Mouse (Mus musculus): ENCODE measurements at regions not wholly inside any gene's neighbourhood (a gene's known extent, or its start where the extent isn't known, plus 50 kb on each side); places are given as distances from the start of the nearest gene placed in this dataset.

DNA sequence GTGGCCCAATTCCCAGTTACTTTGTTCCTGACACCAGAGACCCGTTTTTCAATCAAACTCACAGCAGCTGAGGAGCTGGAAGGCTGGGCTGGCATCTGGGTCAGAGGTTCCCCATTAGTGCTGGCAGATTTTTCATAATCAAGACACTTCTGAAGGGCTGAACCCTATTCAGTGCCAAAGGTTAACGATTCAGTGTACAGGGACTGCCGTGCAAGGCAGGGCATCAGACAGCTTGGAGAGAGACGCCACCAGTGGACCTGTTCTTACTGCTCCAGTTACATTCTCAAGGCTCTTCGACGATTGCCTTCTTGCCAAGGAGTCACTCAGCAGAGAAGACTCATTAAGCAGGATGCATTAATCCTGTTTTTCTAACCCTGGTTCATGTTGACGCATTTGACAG lies 285.5 kb upstream of the Apob start:
- DNase-seq (ENCODE audit: low spot score), result peak; percentile 14
- Histone ChIP-seq H3K27me3 (replicated peaks; ENCODE audit: low read depth, poor library complexity, severe bottlenecking) (no peaks in the 10 kb centered on the region), H3K36me3 (replicated peaks) (no peaks in the 10 kb centered on the region), H3K4me3 (no peak overlapping the region), H3K4me1 (peaks cover 4% of the 10 kb centered on the region; the same call in 1 of the 2 replicates), H3K9me3 (no peaks in the 10 kb centered on the region), H3K27ac (replicated peaks) (no peak overlapping the region)
- WGBS, result 65% methylated on average over 7 of the region's 7 CpGs

DNA sequence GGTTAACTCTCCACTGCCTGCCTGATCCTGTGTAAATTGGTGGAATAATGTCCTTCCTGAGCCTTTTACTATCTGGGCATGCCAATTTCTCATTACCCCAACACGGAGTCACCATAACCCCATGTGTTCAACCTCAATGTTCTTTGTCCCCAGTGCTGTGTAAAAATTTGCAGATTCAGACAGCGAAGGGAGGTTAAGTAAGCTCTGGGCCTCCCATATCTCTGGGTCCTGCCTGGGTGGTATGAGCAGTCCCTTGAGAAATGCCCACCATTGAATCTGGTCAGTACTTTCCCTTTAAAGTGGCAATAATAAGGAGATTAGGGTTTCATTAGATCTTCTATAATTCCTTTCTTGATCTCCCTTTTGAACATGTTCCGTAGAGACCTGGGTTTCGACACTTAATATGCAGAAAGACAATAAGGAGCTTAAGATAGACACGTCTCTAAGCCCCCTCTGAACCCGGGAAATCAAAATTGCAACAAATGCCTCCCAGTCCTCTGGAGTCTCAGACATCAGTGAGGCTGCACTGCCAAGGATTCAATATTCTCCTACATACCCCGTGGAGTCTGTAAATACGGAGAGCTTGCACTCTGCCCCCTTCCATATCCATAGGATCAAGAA lies 279.0 kb upstream of the Apob start:
- WGBS, result 81% methylated on average over 8 of the region's 8 CpGs
- no peaks in the 10 kb centered on the region for H3K27me3 ChIP-seq (replicated peaks; ENCODE audit: low read depth, poor library complexity, severe bottlenecking)
- no peaks in the 10 kb centered on the region for H3K36me3 ChIP-seq (replicated peaks)
- no peak for DNase-seq (ENCODE audit: low spot score)
- H3K4me3 ChIP-seq, result no peak overlapping the region
- H3K9me3 ChIP-seq, result no peaks in the 10 kb centered on the region
- no peak overlapping the region for H3K27ac ChIP-seq (replicated peaks)
- no peaks in the 10 kb centered on the region for H3K4me1 ChIP-seq

DNA sequence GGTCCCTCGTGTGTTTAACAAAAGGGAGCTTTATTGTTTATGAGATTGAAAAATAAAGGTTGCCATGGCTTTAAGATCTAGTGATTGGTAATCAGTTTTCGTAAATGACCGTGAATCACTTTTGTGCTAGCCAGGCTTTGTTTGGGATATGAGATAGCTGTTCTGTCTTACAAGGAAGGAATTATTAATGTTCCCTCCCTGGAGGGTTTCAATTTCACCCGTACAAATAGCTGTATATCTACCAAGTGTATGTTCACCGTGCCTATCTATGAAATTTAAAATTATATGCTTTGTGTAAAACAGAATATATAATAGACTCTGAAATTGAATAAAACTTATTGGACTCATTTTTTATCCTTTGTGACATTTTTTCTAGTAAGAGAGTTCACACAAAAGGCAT lies 268.3 kb upstream of the Apob start:
- Histone ChIP-seq H3K27ac (replicated peaks) (no peak overlapping the region), H3K27me3 (replicated peaks; ENCODE audit: low read depth, poor library complexity, severe bottlenecking) (no peaks in the 10 kb centered on the region), H3K4me1 (no peaks in the 10 kb centered on the region), H3K4me3 (no peak overlapping the region), H3K36me3 (replicated peaks) (no peaks in the 10 kb centered on the region), H3K9me3 (no peaks in the 10 kb centered on the region)
- WGBS, result 81% methylated on average over 5 of the region's 5 CpGs
- DNase-seq (ENCODE audit: low spot score), result no peak

DNA sequence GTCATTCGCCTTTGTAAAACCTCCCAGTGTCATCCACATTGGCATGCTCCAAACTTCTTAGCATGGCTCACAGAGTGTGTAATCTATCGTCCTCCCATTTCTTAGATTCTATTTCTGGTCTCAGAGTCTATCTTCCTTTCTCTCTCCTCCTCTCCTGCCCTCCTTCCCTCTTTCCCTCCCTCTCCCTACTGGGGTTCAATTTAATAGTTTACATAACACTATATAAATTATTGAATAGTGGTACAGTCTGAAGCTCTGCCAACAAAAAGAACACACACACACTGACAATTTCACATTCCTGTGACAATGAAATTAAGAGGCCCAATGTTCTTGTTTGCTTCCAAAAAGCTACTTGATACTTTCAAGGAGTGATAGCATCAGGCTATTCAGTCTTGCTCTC lies 267.6 kb upstream of the Apob start:
- Histone ChIP-seq H3K27me3 (replicated peaks; ENCODE audit: low read depth, poor library complexity, severe bottlenecking) (no peaks in the 10 kb centered on the region), H3K4me1 (no peaks in the 10 kb centered on the region), H3K36me3 (replicated peaks) (no peaks in the 10 kb centered on the region), H3K9me3 (no peaks in the 10 kb centered on the region), H3K27ac (replicated peaks) (no peak overlapping the region), H3K4me3 (no peak overlapping the region)
- WGBS, result 73% methylated on average over 2 of the region's 2 CpGs
- no peak for DNase-seq (ENCODE audit: low spot score)

DNA sequence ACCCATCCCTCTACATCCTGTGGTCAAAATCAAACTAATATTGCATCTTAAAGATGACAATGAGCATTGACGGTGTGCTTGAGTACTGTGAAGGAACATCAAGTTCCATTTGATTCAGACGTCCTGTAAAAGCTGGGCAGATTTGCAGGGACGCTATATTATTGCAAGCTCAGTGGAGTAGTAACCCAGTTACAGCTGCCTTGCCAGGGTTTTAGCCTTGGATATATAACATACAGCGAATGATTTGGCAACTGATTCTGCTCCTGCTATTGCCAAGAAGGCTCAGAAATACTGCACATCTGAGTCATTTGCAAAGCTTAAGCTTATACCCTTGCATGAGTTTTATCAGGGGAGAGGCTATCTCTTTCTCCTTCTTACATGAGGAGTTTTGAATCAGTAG lies 262.4 kb upstream of the Apob start:
- H3K27me3 ChIP-seq (replicated peaks; ENCODE audit: low read depth, poor library complexity, severe bottlenecking), result no peaks in the 10 kb centered on the region
- no peaks in the 10 kb centered on the region for H3K4me1 ChIP-seq
- H3K36me3 ChIP-seq (replicated peaks), result no peaks in the 10 kb centered on the region
- H3K27ac ChIP-seq (replicated peaks), result no peak overlapping the region
- no peaks in the 10 kb centered on the region for H3K9me3 ChIP-seq
- H3K4me3 ChIP-seq, result no peak overlapping the region
- no peak for DNase-seq (ENCODE audit: low spot score)
- 87% methylated on average over 4 of the region's 4 CpGs for WGBS

DNA sequence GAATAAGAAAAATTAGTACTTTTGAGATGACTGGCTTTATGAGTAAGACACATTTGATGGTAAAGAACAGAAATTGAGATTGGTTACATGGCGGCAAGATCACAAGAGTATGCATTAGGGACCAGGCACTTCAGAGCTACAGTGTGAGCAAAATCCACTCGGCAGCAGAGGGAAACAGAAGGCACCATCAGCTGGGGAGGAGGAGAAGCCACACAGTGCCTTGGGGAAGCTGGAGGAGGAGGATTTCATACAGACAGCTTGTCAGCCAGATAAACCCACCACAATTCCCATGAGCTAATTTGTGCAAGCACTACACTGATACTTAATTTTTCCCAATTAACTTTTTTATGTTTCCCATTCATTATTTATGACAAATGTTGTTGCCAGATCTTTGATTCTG lies 258.9 kb upstream of the Apob start:
- Histone ChIP-seq H3K4me3 (no peak overlapping the region), H3K9me3 (no peaks in the 10 kb centered on the region), H3K27me3 (replicated peaks; ENCODE audit: low read depth, poor library complexity, severe bottlenecking) (no peaks in the 10 kb centered on the region), H3K27ac (replicated peaks) (no peak overlapping the region), H3K4me1 (no peaks in the 10 kb centered on the region), H3K36me3 (replicated peaks) (no peaks in the 10 kb centered on the region)
- no peak for DNase-seq (ENCODE audit: low spot score)
- 86% methylated on average over 2 of the region's 2 CpGs for WGBS

DNA sequence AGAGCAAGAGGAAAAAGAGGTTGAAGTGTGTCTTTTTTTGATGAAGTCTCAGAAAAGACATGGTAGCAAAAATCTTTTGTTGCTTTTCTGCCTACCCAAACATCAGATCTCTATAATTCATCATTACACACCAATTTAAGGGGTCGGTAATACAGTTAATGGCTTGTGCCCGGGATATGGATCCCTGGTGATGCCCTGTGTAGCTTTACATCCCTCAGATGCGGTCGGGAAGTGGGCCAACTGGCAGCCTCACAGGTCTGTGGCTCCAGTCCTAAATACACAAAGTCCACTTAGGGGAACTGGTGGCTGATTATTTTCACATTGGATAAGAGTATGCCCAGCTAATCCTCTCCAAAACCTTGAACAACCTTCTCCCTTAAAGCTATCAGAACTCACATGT lies 258.4 kb upstream of the Apob start:
- Histone ChIP-seq H3K4me3 (no peak overlapping the region), H3K27ac (replicated peaks) (no peak overlapping the region)

DNA sequence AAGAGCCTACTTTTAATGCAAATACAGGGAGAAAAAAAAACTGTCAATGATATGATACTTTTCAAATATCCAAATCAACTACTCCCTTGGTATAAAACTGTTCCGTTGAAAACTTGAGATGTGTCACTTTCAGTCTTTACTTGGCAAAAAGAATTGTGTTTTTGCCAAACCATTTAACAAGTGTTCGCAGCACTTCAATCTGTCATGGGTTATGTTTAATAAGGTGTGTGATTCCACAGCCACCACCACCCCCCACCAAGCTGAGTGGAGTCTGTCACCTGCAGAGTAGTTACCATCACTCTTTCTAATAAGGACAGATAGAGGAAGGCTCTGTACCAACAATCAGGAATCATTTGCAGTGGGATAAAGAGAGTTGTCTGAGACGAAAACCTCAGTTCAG lies 252.5 kb upstream of the Apob start:
- WGBS, result 89% methylated on average over 3 of the region's 3 CpGs
- H3K4me3 ChIP-seq, result no peak overlapping the region
- H3K4me1 ChIP-seq, result no peaks in the 10 kb centered on the region
- no peak overlapping the region for H3K27ac ChIP-seq (replicated peaks)
- no peaks in the 10 kb centered on the region for H3K36me3 ChIP-seq (replicated peaks)
- H3K27me3 ChIP-seq (replicated peaks; ENCODE audit: low read depth, poor library complexity, severe bottlenecking), result no peaks in the 10 kb centered on the region
- DNase-seq (ENCODE audit: low spot score), result no peak
- no peaks in the 10 kb centered on the region for H3K9me3 ChIP-seq

More for the DNA sequence above, 258.4 kb upstream of the Apob start:
- Histone ChIP-seq H3K9me3 (no peaks in the 10 kb centered on the region), H3K36me3 (replicated peaks) (no peaks in the 10 kb centered on the region), H3K27me3 (replicated peaks; ENCODE audit: low read depth, poor library complexity, severe bottlenecking) (no peaks in the 10 kb centered on the region), H3K4me1 (no peaks in the 10 kb centered on the region)
- no peak for DNase-seq (ENCODE audit: low spot score)
- WGBS, result 89% methylated on average over 4 of the region's 4 CpGs

DNA sequence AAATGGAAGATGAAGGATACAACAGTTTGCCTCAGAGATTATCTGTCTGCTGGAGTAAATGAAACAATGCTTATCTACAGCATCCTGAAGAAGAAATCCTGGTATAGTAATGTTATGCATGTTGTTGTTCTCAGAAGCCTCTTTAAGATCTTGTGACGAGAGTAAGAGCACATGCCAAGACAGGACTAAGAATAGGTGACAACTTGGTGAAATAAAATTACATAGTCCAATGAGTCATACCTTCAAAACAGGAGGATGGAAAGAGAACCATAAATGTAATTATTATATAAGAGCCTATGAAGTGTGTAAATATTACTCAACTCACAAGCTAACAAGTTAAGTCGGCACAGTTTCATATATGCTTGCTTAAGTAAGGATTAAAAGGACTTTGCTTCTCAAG lies 239.4 kb upstream of the Apob start:
- Histone ChIP-seq H3K27ac (replicated peaks) (no peak overlapping the region), H3K4me1 (no peaks in the 10 kb centered on the region), H3K9me3 (no peaks in the 10 kb centered on the region), H3K36me3 (replicated peaks) (no peaks in the 10 kb centered on the region), H3K27me3 (replicated peaks; ENCODE audit: low read depth, poor library complexity, severe bottlenecking) (no peaks in the 10 kb centered on the region), H3K4me3 (no peak overlapping the region)
- no peak for DNase-seq (ENCODE audit: low spot score)
- WGBS, result 94% methylated on average over 2 of the region's 2 CpGs

DNA sequence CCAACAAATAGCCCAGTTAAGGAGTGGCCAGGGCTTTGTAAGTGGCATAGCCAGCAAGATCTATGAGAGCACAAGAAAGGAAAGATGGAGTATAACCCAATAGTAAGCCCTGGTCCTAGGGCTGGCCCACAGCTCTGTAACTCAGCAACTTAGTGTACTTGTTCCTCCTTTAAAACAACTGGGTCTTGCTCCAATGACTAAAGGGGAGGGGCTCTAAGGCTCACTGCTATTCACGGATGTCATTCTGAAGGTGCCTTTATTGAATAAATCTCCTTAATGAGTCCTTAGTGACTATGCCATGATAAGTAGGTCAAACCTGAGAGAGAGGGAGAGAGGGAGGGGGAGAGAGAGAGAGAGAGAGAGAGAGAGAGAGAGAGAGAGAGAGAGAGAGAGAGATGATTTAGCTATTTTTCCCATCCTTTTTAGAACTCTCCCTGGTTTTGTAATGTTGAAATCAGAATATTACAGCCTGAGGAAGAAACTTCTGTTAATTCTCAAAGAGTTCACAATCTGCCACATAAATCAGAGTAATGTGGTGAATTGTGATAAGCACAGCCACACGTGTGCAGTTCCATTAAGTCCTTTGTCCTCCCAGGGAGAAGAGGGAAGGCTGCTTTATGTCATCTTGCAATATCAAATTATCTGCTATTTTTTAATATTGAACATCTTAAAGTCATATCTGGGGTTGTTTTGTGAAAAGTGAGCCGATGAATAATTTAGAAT lies 238.7 kb upstream of the Apob start:
- DNase-seq (ENCODE audit: low spot score), result no peak
- Histone ChIP-seq H3K4me3 (no peak overlapping the region), H3K27ac (replicated peaks) (no peak overlapping the region), H3K9me3 (no peaks in the 10 kb centered on the region), H3K36me3 (replicated peaks) (no peaks in the 10 kb centered on the region), H3K4me1 (no peaks in the 10 kb centered on the region), H3K27me3 (replicated peaks; ENCODE audit: low read depth, poor library complexity, severe bottlenecking) (no peaks in the 10 kb centered on the region)
- WGBS, result 83% methylated on average over 3 of the region's 3 CpGs

DNA sequence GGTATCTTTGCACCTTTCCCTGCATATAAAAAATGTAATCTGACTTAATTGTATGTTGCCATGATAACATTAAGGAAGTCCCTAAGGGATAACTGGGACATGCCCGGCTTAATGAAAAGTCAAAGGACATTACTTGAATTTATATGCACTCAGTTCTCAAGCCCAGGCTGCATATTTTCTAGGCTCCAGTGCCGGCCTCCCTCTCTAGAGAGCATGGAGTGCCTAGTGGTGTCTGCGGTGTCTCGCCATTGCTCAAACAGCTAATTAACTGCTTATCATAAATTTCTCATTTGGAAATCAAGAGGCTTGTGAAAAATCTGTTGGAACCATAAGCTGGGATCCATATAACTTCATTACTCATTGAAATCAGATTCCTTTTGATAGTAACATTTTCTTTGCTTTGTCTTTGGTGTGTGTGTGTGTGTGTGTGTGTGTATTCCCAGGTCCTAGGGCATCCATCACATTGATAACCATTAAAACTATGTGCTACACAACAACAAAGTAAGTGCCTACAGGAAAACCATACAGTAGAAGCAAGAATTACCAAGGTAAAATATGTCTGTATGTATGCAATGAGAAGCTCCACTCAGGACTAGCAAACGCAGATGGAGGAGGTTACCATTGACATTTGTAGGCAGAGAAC lies 238.0 kb upstream of the Apob start:
- Histone ChIP-seq H3K4me3 (no peak overlapping the region), H3K9me3 (no peaks in the 10 kb centered on the region), H3K27ac (replicated peaks) (no peak overlapping the region), H3K4me1 (no peaks in the 10 kb centered on the region), H3K36me3 (replicated peaks) (no peaks in the 10 kb centered on the region), H3K27me3 (replicated peaks; ENCODE audit: low read depth, poor library complexity, severe bottlenecking) (no peaks in the 10 kb centered on the region)
- no peak for DNase-seq (ENCODE audit: low spot score)
- 90% methylated on average over 5 of the region's 5 CpGs for WGBS

DNA sequence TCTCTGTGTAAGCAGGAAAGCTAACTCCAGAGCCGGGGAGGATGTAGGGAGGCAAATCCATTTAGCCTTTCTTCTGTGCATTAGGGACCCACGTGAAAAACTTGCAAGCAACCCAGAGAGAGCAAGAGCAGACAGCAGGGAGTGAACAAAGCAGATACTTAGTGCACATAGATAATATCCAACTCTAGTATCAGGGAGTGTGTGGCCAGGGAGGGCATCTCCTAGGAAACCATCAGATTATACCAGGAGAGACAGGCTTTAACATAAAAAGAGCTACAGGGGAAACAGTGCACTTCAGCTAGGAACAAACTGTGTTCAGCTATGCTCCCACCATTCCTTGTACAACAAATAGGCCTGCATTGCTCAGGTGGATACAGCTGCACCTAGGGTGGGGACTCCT lies 230.7 kb upstream of the Apob start:
- no peak overlapping the region for H3K27ac ChIP-seq (replicated peaks)
- H3K27me3 ChIP-seq (replicated peaks; ENCODE audit: low read depth, poor library complexity, severe bottlenecking), result no peaks in the 10 kb centered on the region
- no peak for DNase-seq (ENCODE audit: low spot score)
- H3K4me1 ChIP-seq, result peaks cover 8% of the 10 kb centered on the region
- WGBS, result 56% methylated on average over 2 of the region's 2 CpGs
- no peak overlapping the region for H3K4me3 ChIP-seq
- no peaks in the 10 kb centered on the region for H3K9me3 ChIP-seq
- no peaks in the 10 kb centered on the region for H3K36me3 ChIP-seq (replicated peaks)

Measured in embryonic facial prominence, embryonic 10.5 days (tissue).